Mouse (Mus musculus): ENCODE data around the gene Acat3.
"Not testable (repeated sequence)": the region's sequence is repeated elsewhere in the genome, so short reads cannot be mapped to it uniquely, and the experiment has no call there.

Gene Acat3

GRCm38 (mm10) chr17:12940151-12940805 lies at the start of gene Acat3:
TSS of gene Acat3 (minus strand) at chr17:12940600.
- peak; percentile 48 for DNase-seq

DNA sequence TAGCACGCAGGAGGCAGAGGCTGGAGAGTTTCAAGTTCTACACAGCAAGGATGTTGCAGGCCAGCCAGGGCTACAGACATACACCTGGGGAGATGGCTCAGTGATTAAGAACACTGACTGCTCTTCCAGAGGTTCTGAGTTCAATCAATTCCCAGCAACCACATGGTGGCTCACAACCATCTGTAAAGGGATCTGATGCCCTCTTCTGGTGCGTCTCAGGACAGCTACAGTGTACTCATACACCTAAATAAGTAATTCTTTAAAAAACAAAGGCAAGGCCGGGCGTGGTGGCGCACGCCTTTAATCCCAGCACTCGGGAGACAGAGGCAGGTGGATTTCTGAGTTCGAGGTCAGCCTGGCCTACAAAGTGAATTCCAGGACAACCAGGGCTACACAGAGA lies 47.7 kb upstream of the Acat3 start:
- not testable (repeated sequence) for DNase-seq

DNA sequence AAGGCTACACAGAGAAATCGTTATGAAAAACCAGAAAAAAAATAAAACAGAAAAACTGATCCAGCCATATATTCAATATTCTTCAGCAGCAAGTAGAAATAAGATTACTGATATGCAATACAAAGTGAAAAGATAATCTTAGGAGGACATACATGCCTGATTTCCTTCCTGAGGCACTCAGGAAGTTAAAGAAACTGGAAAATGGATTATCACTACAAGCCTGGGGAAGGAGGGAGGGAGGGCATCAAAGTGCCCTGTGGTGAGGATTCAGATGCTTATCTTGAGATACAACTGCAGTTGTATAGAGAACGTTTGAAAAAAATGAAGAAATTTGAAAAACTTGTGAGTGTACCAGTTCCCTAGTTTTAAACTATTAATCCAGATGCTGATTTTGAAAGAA lies 43.6 kb upstream of the Acat3 start:
- no peak for DNase-seq

- DNase-seq: no peak
Observed at GRCm38 (mm10) chr17:12978546-12978945, 38.1 kb upstream of the Acat3 start.

DNA sequence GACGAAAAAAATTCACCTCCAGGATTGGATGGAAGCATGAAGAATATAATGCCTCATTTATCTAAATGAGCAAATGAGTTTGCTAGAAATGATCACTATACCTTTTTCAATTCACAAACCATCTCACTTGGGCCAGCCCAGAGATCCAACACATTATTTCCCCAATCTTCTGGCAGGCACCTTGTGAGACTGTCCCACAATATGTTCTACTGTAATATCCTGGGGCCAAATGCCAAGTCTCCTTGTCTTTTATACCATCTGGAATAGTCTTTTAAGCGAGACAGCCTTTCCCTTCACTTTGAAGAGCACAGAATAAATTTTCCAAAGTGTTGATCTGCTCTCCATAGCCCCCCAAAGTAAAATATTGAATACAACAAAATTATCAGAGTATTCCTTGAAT lies 33.5 kb upstream of the Acat3 start:
- no peak for DNase-seq

- DNase-seq: no peak
Observed at GRCm38 (mm10) chr17:12967173-12967572, 26.8 kb upstream of the Acat3 start.

DNA sequence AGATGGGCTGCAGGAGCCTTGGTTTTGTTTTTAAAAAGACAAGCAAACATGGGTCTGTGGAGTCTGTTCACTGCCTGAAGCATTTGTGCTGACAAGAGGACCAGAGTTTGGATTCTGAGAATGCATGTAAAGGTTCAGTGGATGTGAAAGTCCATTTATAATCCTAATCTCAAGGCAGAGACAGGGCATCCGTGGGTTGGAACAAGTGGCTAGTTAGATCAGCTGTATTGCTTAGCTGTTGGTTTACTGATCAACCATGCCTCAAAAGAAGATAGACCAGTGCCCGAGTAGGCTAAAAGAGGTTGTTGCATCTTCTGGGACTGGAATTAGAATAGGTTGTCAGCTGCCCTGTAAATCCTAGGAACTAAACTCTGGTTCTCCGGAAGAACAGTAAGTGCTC lies 23.1 kb upstream of the Acat3 start:
- no peak for DNase-seq

- DNase-seq: peak; percentile 95
Observed at GRCm38 (mm10) chr17:12960331-12960873, 20.0 kb upstream of the Acat3 start, which contains the start of gene Acat2. TSS of gene Acat2 (minus strand) at chr17:12960747.

GRCm38 (mm10) chr17:12959377-12959776 lies 19.0 kb upstream of the Acat3 start:
- DNase-seq: peak; percentile 14

GRCm38 (mm10) chr17:12956664-12957063 lies 16.3 kb upstream of the Acat3 start:
- DNase-seq: no peak

DNA sequence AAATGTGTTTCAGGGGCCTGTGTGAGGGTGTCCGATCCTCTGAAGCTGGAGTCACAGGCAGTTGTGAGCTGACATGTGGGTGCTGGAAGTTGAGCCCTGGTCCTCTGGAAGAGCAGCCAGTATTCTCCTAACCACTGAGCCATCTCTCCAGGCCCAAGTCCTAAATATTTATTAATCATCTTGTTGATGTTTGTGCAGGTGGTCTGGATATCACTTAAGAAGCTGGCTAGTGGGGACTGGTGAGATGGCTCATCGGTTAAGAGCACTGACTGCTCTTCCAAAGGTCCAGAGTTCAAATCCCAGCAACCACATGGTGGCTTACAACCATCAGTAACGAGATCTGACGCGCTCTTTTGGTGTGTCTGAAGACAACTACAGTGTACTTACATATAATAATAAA lies 9.3 kb upstream of the Acat3 start:
- DNase-seq: no peak

GRCm38 (mm10) chr17:12942459-12943162 lies 2.2 kb upstream of the Acat3 start:
- DNase-seq: no peak

DNA sequence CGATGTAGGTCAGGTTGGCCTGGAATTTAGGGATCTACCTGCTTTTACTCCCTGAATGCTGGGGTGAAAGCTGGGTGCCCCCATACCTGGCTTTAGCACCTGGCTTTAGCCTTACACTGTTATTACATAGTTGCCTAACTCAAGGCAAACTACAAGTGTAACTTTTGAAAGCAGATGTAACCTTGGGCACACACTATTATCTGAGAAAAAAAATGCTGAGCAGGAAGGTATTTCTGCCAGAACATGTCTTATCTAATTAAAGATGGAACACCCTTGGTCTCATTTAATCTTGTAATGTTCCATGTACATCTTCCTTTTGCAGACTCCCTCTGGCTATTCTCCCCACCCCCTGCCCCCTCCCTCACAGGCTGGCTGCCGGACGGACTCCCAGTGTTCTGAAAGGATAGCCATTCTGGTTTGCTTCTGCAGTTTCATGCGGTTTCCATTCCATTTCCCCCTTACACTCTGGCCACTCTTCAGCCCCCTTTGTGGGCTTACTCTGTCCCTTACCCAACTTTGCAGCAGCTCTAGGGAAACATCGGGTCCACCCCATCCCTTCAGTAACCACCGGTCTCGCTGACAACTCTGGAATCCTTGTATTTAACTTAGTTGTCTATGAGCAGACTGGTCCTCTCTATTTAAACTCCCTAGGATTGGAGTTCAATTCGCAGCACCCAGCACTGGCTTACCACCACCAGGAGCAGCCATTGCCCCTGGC lies 1.3 kb upstream of the Acat3 start:
- DNase-seq: no peak

DNA sequence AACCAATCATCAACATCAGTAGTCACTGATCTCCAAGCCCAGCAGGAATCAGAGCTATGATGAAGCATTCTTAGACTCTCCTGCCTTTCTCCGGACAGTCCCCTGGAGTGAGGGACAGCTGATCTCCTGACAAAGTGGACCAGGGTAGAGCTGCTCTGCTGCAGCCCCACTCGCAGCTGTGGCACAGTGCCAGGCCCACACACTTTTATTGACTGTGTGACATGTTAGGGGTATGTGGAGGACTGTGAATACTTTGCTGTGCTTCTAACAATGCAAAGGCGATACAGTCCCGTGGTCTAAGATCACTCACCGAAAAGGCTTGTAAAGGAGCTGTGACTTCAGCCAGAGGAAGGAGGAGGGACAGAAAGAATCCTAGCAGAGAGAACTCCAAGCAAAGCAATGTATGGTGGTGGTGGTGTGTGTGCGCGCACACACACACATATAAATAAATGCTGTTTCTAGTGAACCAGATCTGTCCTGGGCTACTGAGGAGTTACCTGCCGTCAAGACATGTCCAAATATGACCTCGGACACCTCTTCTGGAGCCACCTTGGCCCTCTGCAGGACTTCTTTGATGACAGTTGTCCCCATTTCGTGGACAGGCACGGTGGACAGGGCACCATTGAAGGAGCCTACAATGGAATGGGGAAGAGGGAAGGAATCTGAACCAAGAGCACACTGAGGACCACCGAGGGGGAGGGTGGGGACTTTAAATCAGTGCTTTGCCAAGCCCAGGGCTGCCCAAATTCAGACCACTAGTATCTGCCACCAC lies 837 bp downstream of the Acat3 start:
- DNase-seq: not testable (repeated sequence)

DNA sequence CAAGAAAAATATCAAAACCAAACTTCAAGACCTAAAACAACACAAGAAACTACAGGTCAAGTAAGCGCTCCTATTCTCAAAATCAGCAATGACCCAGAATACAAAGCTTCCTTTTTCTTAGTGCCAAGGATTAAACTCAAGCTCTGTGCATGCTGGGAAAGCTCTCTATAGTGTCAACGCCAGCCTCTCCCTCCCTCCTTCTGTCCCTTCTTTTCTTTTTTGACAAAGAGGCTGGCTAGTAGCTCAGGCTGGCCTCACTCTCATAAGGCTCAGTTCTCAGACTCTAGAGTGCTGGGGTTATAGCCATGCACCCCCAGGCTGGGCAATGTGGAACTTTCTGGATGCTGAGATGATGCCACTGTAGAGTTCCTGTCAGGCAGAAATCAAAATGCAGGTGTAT lies 2.3 kb downstream of the Acat3 start:
- DNase-seq: no peak

- DNase-seq: no peak
Observed at GRCm38 (mm10) chr17:12937412-12937970, 2.9 kb downstream of the Acat3 start.

GRCm38 (mm10) chr17:12935719-12936118 lies 4.7 kb downstream of the Acat3 start:
- DNase-seq: no peak

DNA sequence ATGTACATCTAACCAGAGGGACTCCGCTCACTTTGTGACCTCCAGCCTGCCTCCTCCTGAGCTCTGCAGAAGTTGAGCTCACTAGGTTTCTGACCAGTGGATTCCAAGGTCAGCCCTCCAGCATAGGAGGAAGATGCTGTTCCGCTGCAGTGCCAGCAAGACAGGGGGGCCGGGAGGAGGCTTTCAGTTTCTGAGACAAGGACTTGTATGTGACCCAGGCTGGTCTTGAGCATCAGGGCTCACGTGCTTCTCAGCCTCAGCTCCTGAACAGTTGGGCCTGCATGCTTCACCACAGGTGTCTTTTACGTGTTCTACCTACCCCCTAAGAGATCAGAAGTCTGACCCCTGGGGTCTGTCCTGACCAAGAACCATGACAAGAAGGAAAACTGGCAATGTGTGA lies 8.8 kb downstream of the Acat3 start:
- not testable (repeated sequence) for DNase-seq

DNA sequence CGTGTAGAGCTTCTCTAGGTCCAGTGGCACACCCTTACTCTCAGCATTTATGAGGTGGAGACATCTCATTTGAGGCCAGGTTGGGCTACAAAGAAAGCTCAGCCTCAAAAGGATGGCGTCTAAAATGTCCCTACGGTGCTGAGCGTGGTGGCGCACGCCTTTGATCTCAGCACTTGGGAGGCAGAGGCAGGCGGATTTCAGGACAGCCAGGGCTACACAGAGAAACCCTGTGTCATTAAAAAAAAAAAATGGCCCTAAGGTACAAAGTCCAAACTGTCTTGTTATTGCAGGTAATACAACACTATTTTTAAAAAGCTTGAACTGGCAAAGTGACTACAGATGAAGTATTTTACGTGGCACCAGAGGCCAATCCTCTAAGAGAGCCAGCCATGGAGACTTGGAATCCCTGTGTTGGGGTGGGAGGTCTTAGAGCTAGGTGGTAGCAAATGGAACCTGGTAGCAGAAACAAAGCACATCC lies 14.7 kb downstream of the Acat3 start:
- no peak for DNase-seq

DNA sequence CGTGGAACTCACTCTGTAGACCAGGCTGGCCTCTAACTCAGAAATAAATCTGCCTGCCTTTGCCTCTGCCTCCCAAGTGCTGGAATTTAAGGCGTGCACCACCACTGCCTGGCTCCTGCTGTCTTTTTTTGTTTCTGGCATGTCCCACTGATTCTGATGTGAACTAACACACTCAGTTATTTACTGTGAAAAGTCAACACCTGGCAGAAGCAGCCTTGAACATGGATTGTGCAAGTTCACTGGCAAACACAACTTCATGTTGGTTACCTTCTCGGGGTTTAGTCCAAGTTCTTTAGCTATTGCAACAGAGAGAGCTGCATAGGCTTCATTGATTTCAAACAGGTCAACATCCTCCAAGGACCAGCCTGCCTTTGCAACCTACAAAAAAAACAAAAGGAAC lies 15.4 kb downstream of the Acat3 start:
- no peak for DNase-seq

DNA sequence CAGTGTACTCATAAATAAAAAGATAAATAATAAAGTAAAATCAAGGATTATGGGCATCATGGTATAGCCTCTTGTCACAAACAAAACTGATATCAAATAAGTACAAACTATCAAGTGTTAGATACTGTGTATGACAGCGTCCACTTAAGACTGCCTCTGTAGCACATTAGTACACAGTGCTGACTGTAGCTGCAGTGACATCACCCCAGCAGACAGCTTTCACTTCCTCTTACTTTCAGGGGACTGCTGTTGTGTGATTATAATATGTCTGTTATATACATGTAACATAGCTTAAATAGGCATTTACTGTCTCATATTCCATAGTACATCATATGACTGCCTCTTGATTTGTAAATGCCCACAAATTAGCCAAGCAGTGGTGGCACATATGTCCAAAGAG lies 19.3 kb downstream of the Acat3 start:
- no peak for DNase-seq
